Mouse (Mus musculus): ENCODE measurements at regions not wholly inside any gene's neighbourhood (a gene's known extent, or its start where the extent isn't known, plus 50 kb on each side); places are given as distances from the start of the nearest gene placed in this dataset.
A peak's percentile ranks its signal among the peaks of the same experiment; 100 is the strongest.

DNA sequence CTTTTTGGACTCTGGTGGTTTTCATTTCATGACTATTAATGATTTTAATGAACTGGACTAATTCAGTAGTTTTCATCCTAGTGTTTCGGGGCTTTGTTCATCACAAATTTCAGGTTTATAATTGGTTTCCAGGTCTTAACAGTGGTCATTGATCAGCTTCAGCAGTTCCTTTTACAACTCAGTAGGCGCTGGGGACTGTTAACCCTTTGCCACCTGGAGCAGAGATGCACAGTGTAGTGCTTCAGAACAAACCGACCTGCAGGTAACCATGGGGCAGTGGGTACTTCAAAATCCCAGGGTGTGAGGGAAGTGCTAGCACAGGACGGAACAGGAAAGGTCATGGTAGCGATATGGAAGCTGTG lies 180.1 kb upstream of the Mpped2 start:
- no peak overlapping the region for H3K27ac ChIP-seq (replicated peaks)
- peaks cover 5% of the 10 kb centered on the region; the same call in 1 of the 2 replicates for H3K4me1 ChIP-seq
- DNase-seq (ENCODE audit: low spot score): no peak
- no peaks in the 10 kb centered on the region for H3K27me3 ChIP-seq (replicated peaks; ENCODE audit: low read depth, poor library complexity, severe bottlenecking)
- H3K36me3 ChIP-seq (replicated peaks): no peaks in the 10 kb centered on the region
- no peak overlapping the region for H3K4me3 ChIP-seq
- 42% methylated on average over 5 of the region's 5 CpGs for WGBS
- H3K9me3 ChIP-seq: no peaks in the 10 kb centered on the region

DNA sequence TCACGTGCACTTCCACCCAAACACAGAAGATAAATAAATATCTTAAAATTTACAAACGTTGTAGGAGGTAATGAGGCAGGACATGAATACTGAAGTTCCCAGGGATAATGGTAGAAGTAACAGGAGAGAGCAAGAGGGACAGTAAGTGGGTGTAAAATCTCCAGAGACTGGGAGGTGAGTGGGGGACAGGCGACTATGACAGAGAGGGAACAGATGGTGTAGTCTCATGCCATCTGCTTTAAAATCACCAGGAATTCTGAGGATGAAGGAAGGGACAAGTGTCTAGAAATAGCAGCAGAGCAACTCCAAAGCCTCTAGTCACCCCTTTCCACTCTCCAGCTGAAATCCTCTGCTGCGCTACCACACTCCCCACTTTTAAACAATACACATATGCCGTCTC lies 175.8 kb upstream of the Mpped2 start:
- Histone ChIP-seq H3K27ac (replicated peaks) (no peak overlapping the region), H3K4me3 (no peak overlapping the region), H3K4me1 (peaks cover 5% of the 10 kb centered on the region; the same call in 1 of the 2 replicates), H3K36me3 (replicated peaks) (no peaks in the 10 kb centered on the region), H3K27me3 (replicated peaks; ENCODE audit: low read depth, poor library complexity, severe bottlenecking) (no peaks in the 10 kb centered on the region), H3K9me3 (no peaks in the 10 kb centered on the region)
- no peak for DNase-seq (ENCODE audit: low spot score)
- WGBS: 79% methylated on average over 5 of the region's 5 CpGs

DNA sequence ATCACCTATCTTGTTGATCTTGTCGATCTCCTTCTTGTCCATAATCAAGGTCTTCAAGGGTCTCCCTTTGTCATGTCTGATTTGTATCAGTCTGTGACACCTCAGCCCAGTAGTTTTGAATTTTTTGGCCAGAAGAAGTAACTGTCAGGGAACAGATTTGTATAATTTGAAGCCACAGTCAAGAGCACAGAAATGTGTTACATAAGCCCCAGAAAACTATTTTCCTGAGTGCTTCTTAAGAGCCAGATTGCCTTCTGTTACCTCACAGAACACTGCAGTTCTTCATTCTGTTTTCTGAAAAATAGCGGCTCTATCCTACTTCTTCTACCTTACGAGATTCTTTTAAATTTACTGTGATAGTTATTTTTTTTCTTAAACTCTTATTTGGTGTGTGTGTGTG lies 170.1 kb upstream of the Mpped2 start:
- no peak overlapping the region for H3K4me3 ChIP-seq
- 92% methylated on average over 3 of the region's 3 CpGs for WGBS
- no peaks in the 10 kb centered on the region for H3K27me3 ChIP-seq (replicated peaks; ENCODE audit: low read depth, poor library complexity, severe bottlenecking)
- H3K4me1 ChIP-seq: peaks cover 6% of the 10 kb centered on the region
- H3K9me3 ChIP-seq: no peaks in the 10 kb centered on the region
- no peaks in the 10 kb centered on the region for H3K36me3 ChIP-seq (replicated peaks)
- no peak for DNase-seq (ENCODE audit: low spot score)
- H3K27ac ChIP-seq (replicated peaks): no peak overlapping the region

GRCm38 (mm10) chr2:106527008-106527407 lies 166.1 kb upstream of the Mpped2 start:
- DNase-seq (ENCODE audit: low spot score): peak; percentile 64
- no peaks in the 10 kb centered on the region for H3K36me3 ChIP-seq (replicated peaks)
- no peak overlapping the region for H3K4me3 ChIP-seq
- no peaks in the 10 kb centered on the region for H3K9me3 ChIP-seq
- peak overlapping the region; percentile 87 for H3K27ac ChIP-seq (replicated peaks)
- WGBS: 58% methylated on average over 2 of the region's 2 CpGs
- no peaks in the 10 kb centered on the region for H3K27me3 ChIP-seq (replicated peaks; ENCODE audit: low read depth, poor library complexity, severe bottlenecking)
- H3K4me1 ChIP-seq: peaks cover 10% of the 10 kb centered on the region

DNA sequence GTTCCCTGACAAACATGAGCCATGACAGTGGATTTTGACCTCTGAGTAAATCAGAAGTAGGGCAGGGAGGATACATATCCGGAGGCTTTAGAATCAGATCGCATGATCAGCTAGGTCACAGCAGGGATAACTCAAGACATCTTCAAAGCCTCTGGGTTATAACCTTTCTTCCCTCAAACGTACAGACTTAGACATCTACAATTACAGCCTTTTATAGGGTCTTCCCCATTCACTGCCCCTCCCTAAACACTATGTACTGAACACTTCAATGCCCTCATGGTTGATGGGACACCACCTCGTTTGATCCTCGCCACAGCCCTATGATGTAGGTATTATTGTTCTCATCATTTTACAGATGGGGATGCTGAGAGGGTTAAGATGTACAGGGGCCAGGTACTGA lies 163.8 kb upstream of the Mpped2 start:
- no peak overlapping the region for H3K4me3 ChIP-seq
- peaks cover 10% of the 10 kb centered on the region for H3K4me1 ChIP-seq
- WGBS: 67% methylated on average over 5 of the region's 5 CpGs
- no peaks in the 10 kb centered on the region for H3K9me3 ChIP-seq
- H3K27ac ChIP-seq (replicated peaks): no peak overlapping the region
- DNase-seq (ENCODE audit: low spot score): no peak
- no peaks in the 10 kb centered on the region for H3K36me3 ChIP-seq (replicated peaks)
- no peaks in the 10 kb centered on the region for H3K27me3 ChIP-seq (replicated peaks; ENCODE audit: low read depth, poor library complexity, severe bottlenecking)

- H3K9me3 ChIP-seq: no peaks in the 10 kb centered on the region
- H3K27me3 ChIP-seq (replicated peaks; ENCODE audit: low read depth, poor library complexity, severe bottlenecking): no peaks in the 10 kb centered on the region; the same call in 1 of the 2 replicates
- no peak overlapping the region for H3K4me3 ChIP-seq
- DNase-seq (ENCODE audit: low spot score): no peak
- no peak overlapping the region for H3K27ac ChIP-seq (replicated peaks)
- H3K4me1 ChIP-seq: peaks cover 10% of the 10 kb centered on the region
- no peaks in the 10 kb centered on the region for H3K36me3 ChIP-seq (replicated peaks)
- 61% methylated on average over 2 of the region's 2 CpGs for WGBS
These were observed 163.3 kb upstream of the Mpped2 start for GRCm38 (mm10) chr2:106529746-106530145.

DNA sequence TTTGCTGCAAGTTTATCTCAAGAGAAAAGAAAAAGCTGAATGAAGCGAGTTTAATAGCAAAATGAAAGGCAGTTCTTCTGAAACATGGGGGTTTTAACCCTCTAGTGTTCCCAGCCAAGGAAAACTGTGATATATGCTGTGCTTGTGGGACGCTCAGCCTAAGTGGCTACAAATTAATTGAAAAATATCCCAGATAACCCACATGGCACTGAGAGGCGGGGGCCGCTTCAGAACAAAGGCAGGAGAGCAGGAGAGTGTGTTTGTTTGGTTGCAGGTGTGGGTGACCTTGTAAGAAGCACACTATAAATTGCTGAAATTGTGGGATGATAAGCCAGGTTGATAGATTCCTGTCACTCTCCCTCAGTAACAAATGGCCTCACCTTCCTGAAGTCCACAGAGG lies 154.7 kb upstream of the Mpped2 start:
- 84% methylated on average over 4 of the region's 4 CpGs for WGBS
- peak overlapping the region; percentile 12; the same call in 1 of the 2 replicates for H3K27ac ChIP-seq (replicated peaks)
- peaks cover 18% of the 10 kb centered on the region; the same call in 1 of the 2 replicates for H3K4me1 ChIP-seq

DNA sequence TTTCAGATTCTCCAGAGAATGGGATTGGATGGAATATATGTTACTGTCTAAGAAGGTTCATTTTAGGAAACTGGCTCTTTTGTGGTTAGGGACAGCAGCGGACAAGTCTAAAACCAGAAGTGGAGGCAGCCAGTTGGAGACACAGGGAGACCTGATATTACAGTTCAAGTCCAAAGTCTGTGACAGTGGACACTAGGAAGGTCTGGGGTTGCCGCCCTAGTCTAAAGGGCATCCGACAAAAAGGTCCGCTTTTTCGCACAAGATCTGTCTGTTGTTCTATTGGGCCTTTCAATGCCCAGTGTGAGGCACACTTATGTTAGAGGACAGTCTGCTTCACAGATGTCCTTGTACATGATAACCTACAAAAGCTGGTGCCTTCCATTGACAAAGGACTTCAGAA lies 152.9 kb upstream of the Mpped2 start:
- Histone ChIP-seq H3K4me3 (no peak overlapping the region), H3K36me3 (replicated peaks) (no peaks in the 10 kb centered on the region), H3K27me3 (replicated peaks; ENCODE audit: low read depth, poor library complexity, severe bottlenecking) (peaks cover 11% of the 10 kb centered on the region; the same call in 1 of the 2 replicates), H3K9me3 (no peaks in the 10 kb centered on the region), H3K27ac (replicated peaks) (no peak overlapping the region), H3K4me1 (peaks cover 18% of the 10 kb centered on the region; the same call in 1 of the 2 replicates)
- WGBS: 96% methylated on average over 5 of the region's 5 CpGs
- no peak for DNase-seq (ENCODE audit: low spot score)

More for the DNA sequence above, 154.7 kb upstream of the Mpped2 start:
- no peak for DNase-seq (ENCODE audit: low spot score)
- Histone ChIP-seq H3K9me3 (no peaks in the 10 kb centered on the region), H3K27me3 (replicated peaks; ENCODE audit: low read depth, poor library complexity, severe bottlenecking) (peaks cover 11% of the 10 kb centered on the region), H3K36me3 (replicated peaks) (no peaks in the 10 kb centered on the region), H3K4me3 (no peak overlapping the region)

- WGBS: 81% methylated on average over 4 of the region's 4 CpGs
- no peaks in the 10 kb centered on the region for H3K9me3 ChIP-seq
- no peak overlapping the region for H3K4me3 ChIP-seq
- 0 out of 2 replicates have a peak, but pooled peaks cover 6% of the 10 kb centered on the region for H3K4me1 ChIP-seq
- no peaks in the 10 kb centered on the region for H3K36me3 ChIP-seq (replicated peaks)
- H3K27ac ChIP-seq (replicated peaks): no peak overlapping the region
- no peaks in the 10 kb centered on the region for H3K27me3 ChIP-seq (replicated peaks; ENCODE audit: low read depth, poor library complexity, severe bottlenecking)
- DNase-seq (ENCODE audit: low spot score): no peak
These were observed 146.0 kb upstream of the Mpped2 start for GRCm38 (mm10) chr2:106547117-106547516.

DNA sequence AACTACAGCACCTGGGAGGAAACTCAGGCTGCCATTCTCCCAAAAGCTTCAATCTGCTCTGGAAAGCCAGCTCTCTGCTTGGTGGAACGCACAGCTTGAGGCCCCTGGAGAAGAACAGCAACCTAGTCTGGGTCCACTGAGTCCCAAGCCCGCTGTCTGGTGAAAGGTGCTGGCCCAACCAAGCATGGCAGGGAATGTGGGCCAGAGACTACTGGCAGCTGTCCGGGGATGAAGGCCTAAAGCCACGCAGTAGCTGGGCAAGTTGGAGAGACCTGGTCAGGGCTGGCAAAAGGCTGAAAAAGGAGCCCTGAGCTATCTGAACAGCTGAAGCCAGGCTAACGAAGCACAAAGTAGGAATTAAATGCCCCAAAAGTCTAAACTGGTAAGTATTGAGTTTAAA lies 139.4 kb upstream of the Mpped2 start:
- DNase-seq (ENCODE audit: low spot score): no peak
- H3K36me3 ChIP-seq (replicated peaks): no peaks in the 10 kb centered on the region
- H3K4me3 ChIP-seq: no peak overlapping the region
- WGBS: 84% methylated on average over 5 of the region's 5 CpGs
- no peaks in the 10 kb centered on the region for H3K9me3 ChIP-seq
- H3K27ac ChIP-seq (replicated peaks): no peak overlapping the region
- 0 out of 2 replicates have a peak, but pooled peaks cover 3% of the 10 kb centered on the region for H3K4me1 ChIP-seq
- H3K27me3 ChIP-seq (replicated peaks; ENCODE audit: low read depth, poor library complexity, severe bottlenecking): no peaks in the 10 kb centered on the region

DNA sequence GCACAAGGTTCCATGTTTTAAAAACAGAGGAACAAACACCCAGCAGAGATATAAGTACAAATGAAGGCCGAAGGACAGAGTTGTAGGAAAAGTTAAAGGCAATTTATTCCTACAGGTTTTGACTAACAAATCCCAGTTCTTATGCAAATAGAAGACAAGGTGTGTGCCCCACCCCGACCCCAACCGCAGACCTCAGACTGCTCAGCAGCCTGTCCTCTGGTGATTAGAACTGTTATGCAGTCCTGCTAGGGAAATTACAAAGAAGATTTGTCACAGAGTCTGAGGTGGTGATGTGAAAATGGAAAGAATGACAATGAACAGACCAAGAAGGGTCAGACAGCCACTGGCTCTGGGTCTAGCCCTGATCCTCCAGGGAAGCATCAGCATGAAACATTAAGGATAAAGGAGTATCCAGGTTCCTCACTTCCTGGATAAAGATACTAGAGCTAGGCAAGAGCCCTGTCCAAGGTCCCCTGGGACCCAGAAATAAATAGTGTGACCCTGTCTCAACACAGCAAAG lies 131.4 kb upstream of the Mpped2 start:
- H3K36me3 ChIP-seq (replicated peaks): no peaks in the 10 kb centered on the region
- no peak overlapping the region for H3K4me3 ChIP-seq
- no peak overlapping the region for H3K27ac ChIP-seq (replicated peaks)
- H3K9me3 ChIP-seq: peaks cover 3% of the 10 kb centered on the region; the same call in 1 of the 2 replicates
- DNase-seq (ENCODE audit: low spot score): no peak
- no peaks in the 10 kb centered on the region for H3K27me3 ChIP-seq (replicated peaks; ENCODE audit: low read depth, poor library complexity, severe bottlenecking)
- WGBS: 66% methylated on average over 3 of the region's 3 CpGs
- no peaks in the 10 kb centered on the region for H3K4me1 ChIP-seq

DNA sequence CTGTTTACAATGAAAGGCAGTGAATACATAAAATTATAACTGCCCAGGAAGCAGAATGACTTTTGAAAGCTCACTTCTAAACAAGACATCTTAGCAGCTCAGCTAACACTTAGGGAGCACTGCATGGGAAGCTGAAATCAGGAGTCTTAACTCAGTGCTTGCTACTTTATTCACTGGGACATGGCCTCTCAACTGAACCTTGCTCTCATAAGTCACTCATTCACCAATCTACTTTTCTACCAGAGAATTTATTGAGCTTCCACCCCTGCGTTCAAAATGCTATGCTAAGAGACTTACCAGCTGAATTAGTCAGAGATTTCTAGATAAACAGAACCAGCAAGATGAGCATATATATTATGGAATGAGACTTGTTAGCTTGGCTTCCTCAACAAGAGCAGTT lies 122.8 kb upstream of the Mpped2 start:
- no peaks in the 10 kb centered on the region for H3K4me1 ChIP-seq
- H3K9me3 ChIP-seq: peaks cover 3% of the 10 kb centered on the region; the same call in 1 of the 2 replicates
- 0 out of 2 replicates have a peak, but pooled peaks cover 8% of the 10 kb centered on the region for H3K27me3 ChIP-seq (replicated peaks; ENCODE audit: low read depth, poor library complexity, severe bottlenecking)
- no peak overlapping the region for H3K4me3 ChIP-seq
- H3K36me3 ChIP-seq (replicated peaks): no peaks in the 10 kb centered on the region
- H3K27ac ChIP-seq (replicated peaks): no peak overlapping the region
- no peak for DNase-seq (ENCODE audit: low spot score)
- WGBS: 95% methylated on average over 1 of the region's 1 CpGs

DNA sequence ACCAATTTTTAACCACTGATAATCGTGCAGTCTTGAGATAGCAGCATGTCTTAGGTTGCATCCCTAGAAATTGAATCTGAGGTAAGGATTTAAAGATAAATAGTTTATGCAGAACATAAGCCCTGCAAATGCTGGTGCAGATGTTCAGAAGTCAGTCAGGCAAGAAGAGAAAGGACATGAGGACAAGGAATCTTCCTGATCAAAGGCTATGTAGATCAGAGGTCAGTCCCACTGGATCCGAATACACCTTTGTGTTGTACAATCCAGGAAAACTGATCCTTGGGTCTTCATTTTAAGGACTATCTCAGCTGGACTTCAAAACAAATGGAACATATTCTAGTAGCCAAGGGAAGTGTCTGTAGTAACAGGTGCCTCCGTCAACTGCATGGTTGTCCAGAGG lies 121.7 kb upstream of the Mpped2 start:
- H3K27me3 ChIP-seq (replicated peaks; ENCODE audit: low read depth, poor library complexity, severe bottlenecking): 0 out of 2 replicates have a peak, but pooled peaks cover 8% of the 10 kb centered on the region
- H3K36me3 ChIP-seq (replicated peaks): no peaks in the 10 kb centered on the region
- DNase-seq (ENCODE audit: low spot score): no peak
- peaks cover 2% of the 10 kb centered on the region; the same call in 1 of the 2 replicates for H3K9me3 ChIP-seq
- peaks cover 4% of the 10 kb centered on the region for H3K4me1 ChIP-seq
- H3K4me3 ChIP-seq: no peak overlapping the region
- 92% methylated on average over 3 of the region's 3 CpGs for WGBS
- no peak overlapping the region for H3K27ac ChIP-seq (replicated peaks)
